In genomic region chr11:90155066-90155465, GRCm38 (mm10) we compare ENCODE assay signal across 20 mouse cellular contexts. TPM values are rescaled to one million over a fixed set of nuclear protein-coding genes. Genes with fewer than 3 reads are reported as not detected.
A peak's percentile ranks its signal among the peaks of the same experiment; 100 is the strongest.
DNase-seq lines count a peak whose midpoint lies in the region; ATAC-seq and TF ChIP-seq lines count a peak whose summit lies in the region.
"Had no signal": no experiment of that assay in that cellular context is flagged by ENCODE, and none has a peak within 500 bp of the region (broad histone marks: within the 10 kb centered on the region; RNA-seq: fewer than 3 reads in every experiment).

No protein-coding gene starts in this region.

- ATAC-seq in forebrain, embryonic 13.5 days: no peak
- ATAC-seq in hindbrain, embryonic 15.5 days (ENCODE audit: low FRiP score, low read depth): no peak
- ATAC-seq in neural tube, embryonic 13.5 days (ENCODE audit: low read depth): no peak
- ATAC-seq: liver, postnatal 0 days had no signal

- no peaks in the 10 kb centered on the region for H3K36me3 ChIP-seq in forebrain, embryonic 13.5 days (ENCODE audit: poor library complexity, severe bottlenecking)
- H3K36me3 ChIP-seq in hindbrain, embryonic 15.5 days: no peaks in the 10 kb centered on the region
- H3K36me3 ChIP-seq in neural tube, embryonic 13.5 days: no peaks in the 10 kb centered on the region
- H3K36me3 ChIP-seq: embryonic facial prominence, embryonic 13.5 days; heart, embryonic 15.5 days; limb, embryonic 10.5 days had no signal

- H3K9me3 ChIP-seq in forebrain, embryonic 13.5 days (replicated peaks): no peaks in the 10 kb centered on the region
- no peaks in the 10 kb centered on the region for H3K9me3 ChIP-seq in hindbrain, embryonic 15.5 days
- H3K9me3 ChIP-seq in neural tube, embryonic 13.5 days: no peaks in the 10 kb centered on the region
- H3K9me3 ChIP-seq: embryonic facial prominence, embryonic 13.5 days; heart, embryonic 15.5 days; limb, embryonic 10.5 days; megakaryocyte, embryonic 14.5 days had no signal

- no peak for DNase-seq in layer of hippocampus, adult 2 months (ENCODE audit: low spot score in 2 of 2)
- DNase-seq in layer of hippocampus, postnatal 14 days (ENCODE audit: low spot score in 2 of 2): no peak
- no peak for DNase-seq in cerebellum, adult 11 months
- no peak for DNase-seq in heart, adult 11 months
- DNase-seq: cerebellum, adult 9-11 months; gastrocnemius, postnatal 14 days; heart, adult 2 months; kidney, adult 11 months; kidney, postnatal 25 days; liver, postnatal 0 days; lung, postnatal 14 days; thymus, postnatal 4 days had no signal

- H3K4me1 ChIP-seq in forebrain, embryonic 13.5 days: peaks cover 16% of the 10 kb centered on the region
- H3K4me1 ChIP-seq in hindbrain, embryonic 15.5 days (replicated peaks): 0 out of 2 replicates have a peak, but pooled peaks cover 5% of the 10 kb centered on the region
- peaks cover 11% of the 10 kb centered on the region for H3K4me1 ChIP-seq in neural tube, embryonic 13.5 days (replicated peaks)
- H3K4me1 ChIP-seq: heart, embryonic 15.5 days; megakaryocyte, embryonic 14.5 days had no signal

- no peaks in the 10 kb centered on the region for H3K27me3 ChIP-seq in forebrain, embryonic 13.5 days
- no peaks in the 10 kb centered on the region for H3K27me3 ChIP-seq in hindbrain, embryonic 15.5 days
- no peaks in the 10 kb centered on the region for H3K27me3 ChIP-seq in neural tube, embryonic 13.5 days
- H3K27me3 ChIP-seq: embryonic facial prominence, embryonic 13.5 days; heart, embryonic 15.5 days; megakaryocyte, embryonic 14.5 days had no signal

- H3K9ac ChIP-seq in forebrain, embryonic 13.5 days: no peak overlapping the region
- no peak overlapping the region for H3K9ac ChIP-seq in hindbrain, embryonic 15.5 days
- H3K9ac ChIP-seq in neural tube, embryonic 13.5 days: no peak overlapping the region
- H3K9ac ChIP-seq: embryonic facial prominence, embryonic 13.5 days; heart, embryonic 15.5 days; liver, postnatal 0 days had no signal

- H3K4me2 ChIP-seq in forebrain, embryonic 13.5 days: peak overlapping the region; percentile 0; the same call in 1 of the 2 replicates
- no peak overlapping the region for H3K4me2 ChIP-seq in hindbrain, embryonic 15.5 days
- no peak overlapping the region for H3K4me2 ChIP-seq in neural tube, embryonic 13.5 days
- H3K4me2 ChIP-seq: embryonic facial prominence, embryonic 13.5 days; heart, embryonic 15.5 days had no signal

- TF ChIP-seq CTCF in layer of hippocampus, adult 2 months (conservative IDR thresholded peaks at IDR 0.05): no peak

- 20% methylated on average over 5 of the region's 5 CpGs for WGBS in forebrain, embryonic 13.5 days
- WGBS in hindbrain, embryonic 15.5 days: 25% methylated on average over 5 of the region's 5 CpGs
- 11% methylated on average over 5 of the region's 5 CpGs for WGBS in neural tube, embryonic 13.5 days

- peak overlapping the region; percentile 46; the same call in 1 of the 2 replicates for H3K27ac ChIP-seq in layer of hippocampus, adult 2 months
- peak overlapping the region; percentile 14; the same call in 1 of the 2 replicates for H3K27ac ChIP-seq in forebrain, embryonic 13.5 days
- peak overlapping the region; percentile 58 for H3K27ac ChIP-seq in hindbrain, embryonic 15.5 days (replicated peaks)
- H3K27ac ChIP-seq in neural tube, embryonic 13.5 days (replicated peaks): peak overlapping the region; percentile 52
- H3K27ac ChIP-seq: embryonic facial prominence, embryonic 13.5 days; heart, adult 2 months; heart, embryonic 15.5 days; limb, embryonic 10.5 days had no signal

- no peak overlapping the region for H3K4me3 ChIP-seq in layer of hippocampus, adult 2 months
- H3K4me3 ChIP-seq in forebrain, embryonic 13.5 days: no peak overlapping the region
- no peak overlapping the region for H3K4me3 ChIP-seq in hindbrain, embryonic 15.5 days
- no peak overlapping the region for H3K4me3 ChIP-seq in neural tube, embryonic 13.5 days
- H3K4me3 ChIP-seq: embryonic facial prominence, embryonic 13.5 days; heart, adult 2 months; heart, embryonic 15.5 days; limb, embryonic 10.5 days; megakaryocyte, embryonic 14.5 days; myocyte had no signal

RNA-seq across cellular contexts. Expression of gene Gm45716, which starts 32.4 kb away (rescaled TPM):
- 1 to 10 TPM; 6.9 to 8.1 TPM for total RNA-seq in layer of hippocampus, adult 2 months (2021)
- 10 to 100 TPM in 1 of 2 experiments, 1 to 10 TPM in 1; 8.8 to 10.3 TPM for total RNA-seq in layer of hippocampus, postnatal 14 days (2021)
- 19.2 and 21.3 TPM in 2 replicates for polyA plus RNA-seq in forebrain, embryonic 13.5 days (2015; fragmentation: Nextera tagmentation; extraction: Ambion mirVana)
- polyA plus RNA-seq in hindbrain, embryonic 15.5 days (2015; fragmentation: Nextera tagmentation; extraction: Ambion mirVana): 20.1 and 22.0 TPM in 2 replicates
- polyA plus RNA-seq in neural tube, embryonic 13.5 days (2015; fragmentation: Nextera tagmentation; extraction: Ambion mirVana): 25.0 and 28.8 TPM in 2 replicates
